Mouse (Mus musculus): ENCODE measurements at regions not wholly inside any gene's neighbourhood (a gene's known extent, or its start where the extent isn't known, plus 50 kb on each side); places are given as distances from the start of the nearest gene placed in this dataset.
A peak's percentile ranks its signal among the peaks of the same experiment; 100 is the strongest.

GRCm38 (mm10) chr3:117520461-117520860 is 54.2 kb upstream of the Plppr5 start:
- DNase-seq (ENCODE audit: low spot score in 2 of 2) = no peak

- DNase-seq (ENCODE audit: low spot score in 2 of 2) = no peak
Observed at GRCm38 (mm10) chr3:117508090-117508489, 66.5 kb upstream of the Plppr5 start.

GRCm38 (mm10) chr3:117506151-117506723 is 68.4 kb upstream of the Plppr5 start:
- DNase-seq (ENCODE audit: low spot score in 2 of 2) = no peak

- DNase-seq (ENCODE audit: low spot score in 2 of 2) = no peak
Observed at GRCm38 (mm10) chr3:117501107-117501506, 73.5 kb upstream of the Plppr5 start.

- DNase-seq (ENCODE audit: low spot score in 2 of 2) = no peak
Observed at GRCm38 (mm10) chr3:117498138-117498897, 76.3 kb upstream of the Plppr5 start.

GRCm38 (mm10) chr3:117494118-117494517 is 80.5 kb upstream of the Plppr5 start:
- no peak for DNase-seq (ENCODE audit: low spot score in 2 of 2)

- DNase-seq (ENCODE audit: low spot score in 2 of 2) = no peak
Observed at GRCm38 (mm10) chr3:117487281-117488027, 87.2 kb upstream of the Plppr5 start.

GRCm38 (mm10) chr3:117486351-117486750 is 88.3 kb upstream of the Plppr5 start:
- no peak for DNase-seq (ENCODE audit: low spot score in 2 of 2)

GRCm38 (mm10) chr3:117480131-117480530 is 94.5 kb upstream of the Plppr5 start:
- no peak for DNase-seq (ENCODE audit: low spot score in 2 of 2)

- DNase-seq (ENCODE audit: low spot score in 2 of 2) = no peak
Observed at GRCm38 (mm10) chr3:117459507-117459906, 98.8 kb upstream of the Plppr4 start.

- no peak for DNase-seq (ENCODE audit: low spot score in 2 of 2)
Observed at GRCm38 (mm10) chr3:117450559-117450958, 89.9 kb upstream of the Plppr4 start.

GRCm38 (mm10) chr3:117441887-117442286 is 81.2 kb upstream of the Plppr4 start:
- no peak for DNase-seq (ENCODE audit: low spot score in 2 of 2)

- DNase-seq (ENCODE audit: low spot score in 2 of 2) = no peak
Observed at GRCm38 (mm10) chr3:117440294-117440693, 79.6 kb upstream of the Plppr4 start.

- DNase-seq (ENCODE audit: low spot score in 2 of 2) = peak; percentile 6 to 35
Observed at GRCm38 (mm10) chr3:117438473-117439114, 77.9 kb upstream of the Plppr4 start.

- no peak for DNase-seq (ENCODE audit: low spot score in 2 of 2)
Observed at GRCm38 (mm10) chr3:117424526-117424925, 63.9 kb upstream of the Plppr4 start.

- no peak for DNase-seq (ENCODE audit: low spot score in 2 of 2)
Observed at GRCm38 (mm10) chr3:117412896-117413747, 52.4 kb upstream of the Plppr4 start.
